Mouse (Mus musculus) liver, embryonic 13.5 days (tissue): ENCODE data around the gene Hnrnpul2. TPM values are rescaled to one million over a fixed set of nuclear protein-coding genes. Genes with fewer than 3 reads are reported as not detected.

ENCODE experiments used
- polyA plus RNA-seq: library from polyadenylated mRNA; unstranded; fragments of >200 nt; fragmentation: Nextera tagmentation; extraction: Ambion mirVana; gene quantifications from 2 replicates; pipeline ENCODE4 v1.2.1, GENCODE M21; 2015

The Hnrnpul2 gene
- polyA plus RNA-seq, 1 experiment from 2014 or later, result 2.8 TPM

Other genes with a start within 250 kb of the Hnrnpul2 start
- 1.3 and 1.6 TPM in 2 replicates for gene Slc22a8, start 228.8 kb upstream of the Hnrnpul2 start, polyA plus RNA-seq
- gene Slc22a6, start 202.0 kb upstream of the Hnrnpul2 start, polyA plus RNA-seq, result not detected in 2 replicates
- not detected in 2 replicates for gene Chrm1, start 156.2 kb upstream of the Hnrnpul2 start, polyA plus RNA-seq
- 118 and 128 TPM in 2 replicates for gene Slc3a2, start 96.6 kb upstream of the Hnrnpul2 start, polyA plus RNA-seq
- gene Wdr74, start 84.2 kb upstream of the Hnrnpul2 start, polyA plus RNA-seq, result 80.8 and 81.6 TPM in 2 replicates
- gene 1700092M07Rik, start 79.3 kb upstream of the Hnrnpul2 start, polyA plus RNA-seq, result 0.81 and 1.3 TPM in 2 replicates
- gene Stx5a, start 78.6 kb upstream of the Hnrnpul2 start, polyA plus RNA-seq, result 48.2 and 51.9 TPM in 2 replicates
- 93.3 and 104 TPM in 2 replicates for gene Nxf1, start 62.9 kb upstream of the Hnrnpul2 start, polyA plus RNA-seq
- 66.1 and 74.2 TPM in 2 replicates for gene Tmem223, start 49.0 kb upstream of the Hnrnpul2 start, polyA plus RNA-seq
- 93.6 and 97.1 TPM in 2 replicates for gene Tmem179b, start 45.5 kb upstream of the Hnrnpul2 start, polyA plus RNA-seq
- gene Taf6l, start 33.6 kb upstream of the Hnrnpul2 start, polyA plus RNA-seq, result 16.6 and 17.2 TPM in 2 replicates
- gene Polr2g, start 21.4 kb upstream of the Hnrnpul2 start, polyA plus RNA-seq, result 105 and 110 TPM in 2 replicates
- gene Zbtb3, start 17.5 kb upstream of the Hnrnpul2 start, polyA plus RNA-seq, result 1.5 TPM in 2 replicates
- 25.1 and 27.4 TPM in 2 replicates for gene Ttc9c, start 677 bp upstream of the Hnrnpul2 start, polyA plus RNA-seq
- gene AC129217.1, start 9.8 kb downstream of the Hnrnpul2 start, polyA plus RNA-seq, result not detected in 2 replicates
- 33.8 and 37.2 TPM in 2 replicates for gene Bscl2, start 17.5 kb downstream of the Hnrnpul2 start, polyA plus RNA-seq
- 0.52 and 0.73 TPM in 2 replicates for gene Gng3, start 19.2 kb downstream of the Hnrnpul2 start, polyA plus RNA-seq
- gene Lrrn4cl, start 30.8 kb downstream of the Hnrnpul2 start, polyA plus RNA-seq, result 0.05 and 0.18 TPM in 2 replicates
- gene Ubxn1, start 51.5 kb downstream of the Hnrnpul2 start, polyA plus RNA-seq, result 112 and 125 TPM in 2 replicates
- 37.8 and 38.5 TPM in 2 replicates for gene Uqcc3, start 60.9 kb downstream of the Hnrnpul2 start, polyA plus RNA-seq
- gene Lbhd1, start 63.7 kb downstream of the Hnrnpul2 start, polyA plus RNA-seq, result 81.2 and 113 TPM in 2 replicates
- gene Gm49403, start 63.9 kb downstream of the Hnrnpul2 start, polyA plus RNA-seq, result not detected in 2 replicates
- gene 1810009A15Rik, start 68.8 kb downstream of the Hnrnpul2 start, polyA plus RNA-seq, result 89.5 and 92.3 TPM in 2 replicates
- gene Gm49416, start 68.9 kb downstream of the Hnrnpul2 start, polyA plus RNA-seq, result not detected in 2 replicates
- gene Ints5, start 73.0 kb downstream of the Hnrnpul2 start, polyA plus RNA-seq, result 26.1 and 26.5 TPM in 2 replicates
- 41.4 and 52.7 TPM in 2 replicates for gene Ganab, start 78.1 kb downstream of the Hnrnpul2 start, polyA plus RNA-seq
- gene B3gat3, start 100.4 kb downstream of the Hnrnpul2 start, polyA plus RNA-seq, result 20.1 and 22.8 TPM in 2 replicates
- gene Rom1, start 109.3 kb downstream of the Hnrnpul2 start, polyA plus RNA-seq, result 2.7 and 2.8 TPM in 2 replicates
- gene Eml3, start 109.5 kb downstream of the Hnrnpul2 start, polyA plus RNA-seq, result 14.4 and 15.2 TPM in 2 replicates
- gene Mta2, start 121.9 kb downstream of the Hnrnpul2 start, polyA plus RNA-seq, result 99.5 and 114 TPM in 2 replicates
- 18.7 and 20.2 TPM in 2 replicates for gene Tut1, start 133.8 kb downstream of the Hnrnpul2 start, polyA plus RNA-seq
- gene Eef1g, start 147.0 kb downstream of the Hnrnpul2 start, polyA plus RNA-seq, result 298 and 320 TPM in 2 replicates
- 1.4 and 1.6 TPM in 2 replicates for gene Ahnak, start 169.3 kb downstream of the Hnrnpul2 start, polyA plus RNA-seq